Mouse (Mus musculus) lung, embryonic 16.5 days (tissue): ENCODE results near the gene Dda1. TPM values are rescaled to one million over a fixed set of nuclear protein-coding genes. Genes with fewer than 3 reads are reported as not detected.

ENCODE experiments used
- ATAC-seq: fragments of 200-750 bp; cut with Nextera tagmentation; 2 replicates; pipeline ENCODE4 v1.8.0; 2017; ENCODE audit warnings: low read depth, mild to moderate bottlenecking, moderate library complexity
- H3K27ac ChIP-seq: fragments of 300-500 bp; sonication (generic); 2 replicates; pipeline ENCODE4 v1.5.1; 2014; ENCODE audit warnings: mild to moderate bottlenecking, control low read depth, low read length
- H3K27me3 ChIP-seq: fragments of 300-500 bp; sonication (generic); 2 replicates; pipeline ENCODE4 v1.6.1; 2014; ENCODE audit warnings: low read depth, low read length, mixed read lengths; ENCODE audit not compliant: control insufficient read depth, insufficient read depth
- H3K36me3 ChIP-seq: fragments of 300-500 bp; sonication (generic); 2 replicates; pipeline ENCODE4 v1.6.1; 2014; ENCODE audit warnings: low read length; ENCODE audit not compliant: control insufficient read depth, insufficient read depth
- H3K4me1 ChIP-seq: fragments of 300-500 bp; sonication (generic); replicated peaks from 2 replicates; pipeline ENCODE4 v1.6.1; 2014; ENCODE audit warnings: low read length, mixed read lengths; ENCODE audit not compliant: control insufficient read depth, insufficient read depth
- H3K4me2 ChIP-seq: fragments of 300-500 bp; sonication (generic); 2 replicates; pipeline ENCODE4 v1.6.1; 2014; ENCODE audit warnings: low read depth, low read length, control low read depth
- H3K4me3 ChIP-seq: fragments of 300-500 bp; sonication (generic); 2 replicates; pipeline ENCODE4 v1.5.1; 2014; ENCODE audit warnings: mild to moderate bottlenecking, low read length, control low read depth
- H3K9ac ChIP-seq: fragments of 300-500 bp; sonication (generic); 2 replicates; pipeline ENCODE4 v1.6.1; 2014; ENCODE audit warnings: low read length, control low read depth
- H3K9me3 ChIP-seq: fragments of 300-500 bp; sonication (generic); 2 replicates; pipeline ENCODE4 v1.6.1; 2016; ENCODE audit warnings: low read length; ENCODE audit not compliant: control insufficient read depth
- WGBS: fragments of 180-500 bp; shearing (Covaris S2); extraction: QIAGEN DNeasy Blood & Tissue Kit; methylation state at CpG from one replicate; pipeline ENCODE4 v1.1.7; 2014; 5-methylcytosine and 5-hydroxymethylcytosine counted together
- polyA plus RNA-seq: library from polyadenylated mRNA; unstranded; fragments of >200 nt; fragmentation: Nextera tagmentation; extraction: Ambion mirVana; gene quantifications from 2 replicates; pipeline ENCODE4 v1.2.1, GENCODE M21; 2015

The Dda1 gene
- polyA plus RNA-seq, 1 experiment from 2014 or later, result 96.3 TPM

DNA sequence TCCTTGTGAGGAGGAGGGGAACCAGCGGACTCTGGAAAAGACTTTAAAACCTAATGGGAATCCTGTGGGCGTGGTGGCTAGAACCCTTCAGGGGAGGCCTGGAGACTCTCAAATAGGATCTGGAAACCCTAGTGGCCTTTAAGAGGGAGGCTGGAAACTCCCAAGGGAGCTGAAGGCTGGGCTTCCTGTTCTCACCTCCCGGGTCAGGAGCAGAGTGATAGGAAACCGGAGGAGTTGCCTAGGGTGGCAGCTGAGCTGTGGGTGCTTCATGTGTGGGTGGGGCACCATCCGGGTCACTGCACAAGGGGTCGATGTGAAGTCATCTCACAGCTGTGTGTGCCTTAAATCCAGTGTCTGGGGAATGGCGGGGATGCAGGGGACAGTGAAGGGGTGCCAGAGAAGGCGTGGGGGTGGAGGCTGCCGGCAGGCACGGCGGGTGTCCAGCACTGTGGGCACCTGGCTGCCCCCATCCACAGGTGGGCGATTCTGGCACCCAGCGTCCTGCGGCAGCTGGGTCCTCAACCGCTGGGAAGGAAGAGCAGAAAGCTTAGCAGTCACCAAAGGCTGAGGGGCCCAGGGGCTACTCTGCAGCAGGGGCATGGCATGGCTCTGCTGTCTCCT lies 29.0 kb downstream of the Dda1 start:
- Histone ChIP-seq H3K36me3 (peaks cover 3% of the 10 kb centered on the region; the same call in 1 of the 2 replicates), H3K27ac (peak overlapping the region; percentile 68), H3K4me3 (no peak overlapping the region), H3K4me2 (no peak overlapping the region), H3K4me1 (peaks cover 44% of the 10 kb centered on the region), H3K9me3 (no peaks in the 10 kb centered on the region), H3K27me3 (no peaks in the 10 kb centered on the region), H3K9ac (peak overlapping the region; percentile 6; the same call in 1 of the 2 replicates)
- ATAC-seq, result peak; percentile 1; the same call in 1 of the 2 replicates
- 24% methylated on average over 15 of the region's 15 CpGs for WGBS

DNA sequence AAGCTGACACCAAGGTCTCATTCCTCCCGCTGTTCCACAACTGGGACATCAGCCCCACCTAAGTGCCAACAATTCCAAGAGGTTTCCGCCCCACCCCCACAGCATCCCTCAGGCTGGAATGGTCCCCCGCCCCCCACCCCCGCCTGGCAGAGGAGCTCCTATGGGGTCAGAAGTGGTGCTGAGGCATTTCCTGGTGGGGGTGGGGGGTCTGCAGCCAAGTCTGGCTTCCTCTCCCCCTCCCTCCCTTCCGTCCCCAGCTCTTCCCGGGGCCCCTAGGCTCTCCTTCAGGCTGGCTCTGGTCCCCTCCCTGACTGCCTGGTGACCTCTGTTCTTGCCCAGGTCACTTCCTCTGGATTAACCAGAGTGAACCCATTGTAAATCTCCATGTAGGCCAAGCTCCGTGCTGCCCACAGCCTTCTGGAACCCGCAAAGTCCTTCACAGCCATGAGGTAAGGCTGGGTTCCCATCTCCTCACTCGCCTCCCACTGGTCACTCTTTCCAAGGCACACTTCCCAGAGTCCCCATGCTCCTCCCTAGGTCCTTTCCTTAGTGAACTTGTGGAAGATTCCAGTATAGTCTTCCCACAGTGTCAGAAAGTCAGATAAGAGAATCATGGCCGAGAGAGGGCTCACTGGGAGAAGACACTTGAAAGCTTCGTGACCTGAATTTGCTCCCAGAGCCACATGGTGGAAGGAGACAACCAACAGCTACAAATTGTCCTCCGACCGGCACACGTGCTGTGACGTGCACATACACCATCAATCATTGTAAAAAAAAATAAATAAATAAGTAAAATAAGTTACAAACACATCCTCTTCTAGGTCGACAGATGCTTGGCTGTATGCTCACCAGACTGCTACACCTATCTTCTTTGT lies 30.1 kb downstream of the Dda1 start:
- no peaks in the 10 kb centered on the region for H3K9me3 ChIP-seq
- no peaks in the 10 kb centered on the region for H3K27me3 ChIP-seq
- no peaks in the 10 kb centered on the region for H3K36me3 ChIP-seq
- peak overlapping the region; percentile 6 for H3K9ac ChIP-seq
- no peak overlapping the region for H3K4me3 ChIP-seq
- H3K27ac ChIP-seq, result peak overlapping the region; percentile 68
- peaks cover 44% of the 10 kb centered on the region for H3K4me1 ChIP-seq
- ATAC-seq, result peak; percentile 41
- peak overlapping the region; percentile 23; the same call in 1 of the 2 replicates for H3K4me2 ChIP-seq
- 17% methylated on average over 16 of the region's 16 CpGs for WGBS

DNA sequence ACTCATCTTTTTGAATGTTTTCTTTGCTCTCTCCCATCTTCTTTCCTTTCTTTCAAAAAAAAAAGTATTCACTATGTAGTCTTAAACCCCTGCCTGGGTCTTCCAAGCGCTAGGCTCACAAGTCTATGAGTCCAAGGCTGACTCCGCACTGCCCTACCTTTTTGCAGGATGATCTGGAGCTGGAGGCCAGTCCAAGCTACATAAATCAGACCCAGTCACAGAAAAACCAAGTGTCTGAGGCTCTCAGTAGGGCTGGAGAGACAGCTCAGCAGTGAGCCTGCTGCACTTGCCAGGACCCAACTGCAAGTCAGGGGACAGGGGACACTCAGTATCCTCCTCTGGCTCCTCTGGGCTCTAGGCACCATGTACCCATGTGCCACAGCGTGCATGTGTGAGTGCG lies 35.4 kb downstream of the Dda1 start:
- H3K27ac ChIP-seq, result no peak overlapping the region
- ATAC-seq, result no peak
- no peaks in the 10 kb centered on the region for H3K36me3 ChIP-seq
- no peak overlapping the region for H3K4me3 ChIP-seq
- 89% methylated on average over 4 of the region's 4 CpGs for WGBS
- H3K4me1 ChIP-seq, result peaks cover 8% of the 10 kb centered on the region
- H3K9ac ChIP-seq, result no peak overlapping the region
- H3K9me3 ChIP-seq, result no peaks in the 10 kb centered on the region
- H3K4me2 ChIP-seq, result no peak overlapping the region
- peaks cover 23% of the 10 kb centered on the region for H3K27me3 ChIP-seq

DNA sequence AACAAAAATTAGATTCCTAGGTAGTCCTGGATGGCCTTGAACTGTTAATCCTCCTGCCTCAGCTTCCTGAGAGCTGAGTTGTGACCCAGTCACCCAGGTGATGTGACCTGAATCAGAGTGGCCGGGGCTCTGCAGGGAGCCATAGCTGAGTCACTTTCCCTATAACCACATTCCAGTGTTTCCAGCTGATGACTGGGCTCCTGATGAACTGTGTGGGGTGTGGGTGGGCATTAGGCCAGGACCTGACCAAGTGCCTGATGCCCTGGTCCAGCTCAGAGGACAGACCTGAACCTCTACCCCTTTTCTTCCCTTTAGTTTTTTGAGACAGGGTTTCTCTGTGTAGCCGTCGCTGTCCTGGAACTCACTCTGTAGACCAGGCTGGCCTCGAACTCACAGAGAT lies 36.3 kb downstream of the Dda1 start:
- Histone ChIP-seq H3K4me3 (no peak overlapping the region), H3K4me2 (no peak overlapping the region), H3K9ac (no peak overlapping the region), H3K9me3 (no peaks in the 10 kb centered on the region), H3K36me3 (no peaks in the 10 kb centered on the region), H3K27me3 (peaks cover 30% of the 10 kb centered on the region), H3K4me1 (peaks cover 5% of the 10 kb centered on the region; the same call in 1 of the 2 replicates), H3K27ac (no peak overlapping the region)
- 91% methylated on average over 4 of the region's 4 CpGs for WGBS
- ATAC-seq, result no peak

DNA sequence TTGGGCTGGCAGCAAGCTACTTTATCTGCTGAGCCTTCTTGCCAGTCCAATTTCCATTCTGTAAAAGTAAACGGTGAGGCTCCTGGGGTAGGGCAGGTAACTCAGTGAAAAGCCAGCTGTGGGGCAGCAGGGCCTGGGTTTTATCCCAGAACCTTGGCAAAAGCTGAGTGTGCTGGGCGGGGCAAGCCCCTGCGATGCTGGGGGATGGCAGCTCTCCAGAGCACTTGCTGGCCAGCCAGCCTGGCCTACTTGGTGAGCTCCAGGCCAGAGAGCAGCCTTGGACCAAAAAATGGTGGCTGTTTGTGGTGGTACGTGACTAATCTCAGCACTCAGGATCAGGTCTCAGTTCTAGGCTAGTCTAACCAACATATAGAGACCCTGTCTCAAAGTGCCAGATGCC lies 37.0 kb downstream of the Dda1 start:
- Histone ChIP-seq H3K36me3 (no peaks in the 10 kb centered on the region), H3K4me1 (peaks cover 5% of the 10 kb centered on the region; the same call in 1 of the 2 replicates), H3K9ac (no peak overlapping the region), H3K27ac (no peak overlapping the region), H3K27me3 (peaks cover 30% of the 10 kb centered on the region), H3K4me3 (no peak overlapping the region), H3K4me2 (no peak overlapping the region), H3K9me3 (no peaks in the 10 kb centered on the region)
- 77% methylated on average over 4 of the region's 4 CpGs for WGBS
- no peak for ATAC-seq

DNA sequence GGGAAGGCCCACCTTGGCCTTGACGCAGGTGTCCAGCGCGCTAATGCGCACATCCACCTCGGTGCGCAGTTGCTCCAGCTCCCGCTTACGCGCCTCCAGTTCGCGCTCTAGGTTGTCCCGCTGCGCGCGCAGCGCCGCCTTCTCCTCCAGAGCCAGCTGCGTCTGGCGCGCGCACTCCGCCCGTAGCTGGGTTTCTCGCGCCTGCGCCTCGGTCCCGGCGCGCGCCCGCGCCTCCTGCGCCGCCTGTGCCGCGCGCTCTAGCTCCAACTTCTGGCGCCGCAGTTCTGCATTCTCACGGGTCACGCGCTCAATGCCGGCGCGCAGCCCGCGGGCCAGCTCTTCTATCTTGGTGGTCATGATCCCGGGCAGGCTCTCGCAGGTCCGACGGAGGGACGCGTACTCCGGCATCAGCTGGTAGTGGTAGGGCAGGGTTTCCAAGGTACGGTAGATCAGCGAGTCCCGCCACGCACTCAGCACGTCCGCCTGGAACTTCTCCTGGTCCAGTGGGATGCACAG lies 38.6 kb downstream of the Dda1 start:
- Histone ChIP-seq H3K9ac (peak overlapping the region; percentile 61), H3K4me1 (peaks cover 6% of the 10 kb centered on the region; the same call in 1 of the 2 replicates), H3K36me3 (no peaks in the 10 kb centered on the region), H3K27ac (no peak overlapping the region), H3K4me2 (peak overlapping the region; percentile 61), H3K4me3 (peak overlapping the region; percentile 46), H3K9me3 (no peaks in the 10 kb centered on the region), H3K27me3 (peaks cover 30% of the 10 kb centered on the region)
- 0% methylated on average over 61 of the region's 61 CpGs for WGBS
- peak; percentile 75 for ATAC-seq

DNA sequence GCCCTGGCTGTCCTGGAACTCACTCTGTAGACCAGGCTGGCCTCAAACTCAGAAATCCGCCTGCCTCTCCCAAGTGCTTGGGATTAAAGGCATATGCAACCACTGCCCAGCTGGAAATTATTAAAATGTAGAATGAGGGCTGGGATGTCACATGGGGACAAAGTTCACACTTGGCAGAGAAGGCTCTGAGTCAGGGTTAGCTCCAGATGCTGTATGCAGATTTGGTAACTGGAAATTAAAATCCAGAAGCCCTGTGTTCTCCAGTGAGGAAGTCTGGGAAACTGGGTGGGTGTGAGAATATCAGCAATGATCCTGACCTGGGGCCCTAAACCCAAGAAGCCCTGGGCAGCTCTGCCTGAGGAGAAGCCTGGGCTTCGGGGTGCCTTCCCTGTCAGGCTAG lies 40.3 kb downstream of the Dda1 start:
- Histone ChIP-seq H3K27me3 (peaks cover 30% of the 10 kb centered on the region), H3K36me3 (no peaks in the 10 kb centered on the region), H3K27ac (no peak overlapping the region), H3K9me3 (no peaks in the 10 kb centered on the region), H3K4me3 (peak overlapping the region; percentile 43), H3K4me1 (peaks cover 7% of the 10 kb centered on the region; the same call in 1 of the 2 replicates), H3K9ac (no peak overlapping the region), H3K4me2 (peak overlapping the region; percentile 48)
- 67% methylated on average over 2 of the region's 2 CpGs for WGBS
- ATAC-seq, result no peak

DNA sequence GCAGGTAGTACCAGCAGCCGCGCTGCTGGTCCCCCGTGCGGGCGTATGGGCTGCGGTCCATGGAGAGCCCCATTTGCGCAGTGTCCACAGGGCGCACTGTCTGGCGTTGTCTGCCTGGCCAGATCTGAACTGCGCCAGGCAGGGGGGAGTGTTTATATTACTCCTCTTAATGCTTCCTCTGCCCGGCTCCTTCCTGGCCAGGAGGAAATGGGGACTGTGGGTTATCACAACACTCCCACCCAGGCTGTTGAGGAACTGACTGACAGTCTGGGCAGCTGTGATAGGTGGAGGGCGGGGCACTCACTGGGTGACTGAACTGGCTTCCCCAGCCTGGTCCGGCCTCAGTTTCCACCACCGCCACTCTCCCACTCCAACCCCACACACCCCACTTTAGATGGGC lies 42.6 kb downstream of the Dda1 start, which contains the start of gene Plvap:
TSS of gene Plvap (minus strand) at position 109 of the 400 bp plus-strand sequence.
- Histone ChIP-seq H3K4me2 (peak within 1 kb of the TSS; percentile 48), H3K27ac (peak within 1 kb of the TSS; percentile 22; the same call in 1 of the 2 replicates), H3K4me1 (peaks cover 7% of the 10 kb centered on the region; the same call in 1 of the 2 replicates), H3K36me3 (no peaks in the 10 kb centered on the region), H3K9me3 (no peaks in the 10 kb centered on the region), H3K9ac (peak within 1 kb of the TSS; percentile 35), H3K4me3 (peak within 1 kb of the TSS; percentile 43), H3K27me3 (peaks cover 28% of the 10 kb centered on the region)
- ATAC-seq, result peak; percentile 84
- 18% methylated on average over 14 of the region's 14 CpGs for WGBS
